Mouse (Mus musculus) forebrain, embryonic 13.5 days (tissue): ENCODE measurements around the gene Aspscr1. TPM values are rescaled to one million over a fixed set of nuclear protein-coding genes. Genes with fewer than 3 reads are reported as not detected.
"Not testable (repeated sequence)": the region's sequence is repeated elsewhere in the genome, so short reads cannot be mapped to it uniquely, and the experiment has no call there.

ENCODE experiments used
- ATAC-seq: fragments of 200-750 bp; cut with Nextera tagmentation; 2 replicates; pipeline ENCODE4 v1.8.0; 2017
- H3K27ac ChIP-seq: fragments of 300-500 bp; sonication (generic); 2 replicates; pipeline ENCODE4 v1.5.1; 2015; ENCODE audit warnings: inconsistent platforms, mild to moderate bottlenecking, moderate library complexity
- H3K27me3 ChIP-seq: fragments of 300-500 bp; sonication (generic); 2 replicates; pipeline ENCODE4 v1.6.1; 2015; ENCODE audit warnings: mild to moderate bottlenecking, inconsistent platforms
- H3K36me3 ChIP-seq: fragments of 300-500 bp; sonication (generic); 2 replicates; pipeline ENCODE4 v1.6.1; 2015; ENCODE audit warnings: mild to moderate bottlenecking, inconsistent platforms; ENCODE audit not compliant: poor library complexity, severe bottlenecking
- H3K4me1 ChIP-seq: fragments of 300-500 bp; sonication (generic); 2 replicates; pipeline ENCODE4 v1.6.1; 2015; ENCODE audit warnings: inconsistent platforms
- H3K4me2 ChIP-seq: fragments of 300-500 bp; sonication (generic); 2 replicates; pipeline ENCODE4 v1.6.1; 2015; ENCODE audit warnings: inconsistent platforms, mild to moderate bottlenecking, moderate library complexity
- H3K4me3 ChIP-seq: fragments of 300-500 bp; sonication (generic); 2 replicates; pipeline ENCODE4 v1.5.1; 2015; ENCODE audit warnings: mild to moderate bottlenecking, inconsistent platforms
- H3K9ac ChIP-seq: fragments of 300-500 bp; sonication (generic); 2 replicates; pipeline ENCODE4 v1.6.1; 2015; ENCODE audit warnings: mild to moderate bottlenecking, inconsistent platforms
- H3K9me3 ChIP-seq: fragments of 300-500 bp; sonication (generic); replicated peaks from 2 replicates; pipeline ENCODE4 v1.6.1; 2016; ENCODE audit warnings: inconsistent platforms
- WGBS: fragments of 180-500 bp; shearing (Covaris S2); methylation state at CpG from one replicate; pipeline ENCODE4 v1.1.7; 2015; 5-methylcytosine and 5-hydroxymethylcytosine counted together
- polyA plus RNA-seq: library from polyadenylated mRNA; unstranded; fragments of >200 nt; fragmentation: Nextera tagmentation; extraction: Ambion mirVana; gene quantifications from 2 replicates; pipeline ENCODE4 v1.2.1, GENCODE M21; 2015

Aspscr1 gene
- polyA plus RNA-seq, 1 experiment from 2014 or later: 142 TPM

GRCm38 (mm10) chr11:120722761-120723382, 50.1 kb downstream of the Aspscr1 start:
- H3K36me3 ChIP-seq: peaks cover 23% of the 10 kb centered on the region
- H3K4me2 ChIP-seq: peak overlapping the region; percentile 99
- 84% methylated on average over 11 of the region's 11 CpGs for WGBS
- no peak overlapping the region for H3K4me3 ChIP-seq
- no peaks in the 10 kb centered on the region for H3K9me3 ChIP-seq
- H3K27ac ChIP-seq: no peak overlapping the region
- peaks cover 30% of the 10 kb centered on the region for H3K4me1 ChIP-seq
- H3K9ac ChIP-seq: 0 out of 2 replicates have a peak overlapping the region, but pooled peaks have one; percentile 88
- no peak for ATAC-seq
- H3K27me3 ChIP-seq: peaks cover 15% of the 10 kb centered on the region

GRCm38 (mm10) chr11:120723509-120723908, 50.7 kb downstream of the Aspscr1 start:
- Histone ChIP-seq H3K9ac (no peak overlapping the region), H3K4me1 (peaks cover 30% of the 10 kb centered on the region), H3K27me3 (peaks cover 22% of the 10 kb centered on the region), H3K36me3 (peaks cover 16% of the 10 kb centered on the region), H3K9me3 (no peaks in the 10 kb centered on the region), H3K4me2 (no peak overlapping the region), H3K27ac (no peak overlapping the region), H3K4me3 (no peak overlapping the region)
- WGBS: 88% methylated on average over 7 of the region's 7 CpGs
- no peak for ATAC-seq

- 16% methylated on average over 36 of the region's 36 CpGs for WGBS
- Histone ChIP-seq H3K36me3 (no peaks in the 10 kb centered on the region), H3K4me3 (peak overlapping the region; percentile 55), H3K9me3 (no peaks in the 10 kb centered on the region), H3K27ac (no peak overlapping the region), H3K27me3 (peaks cover 28% of the 10 kb centered on the region), H3K9ac (peak overlapping the region; percentile 69), H3K4me2 (peak overlapping the region; percentile 89), H3K4me1 (peaks cover 25% of the 10 kb centered on the region)
- 0 out of 2 replicates have a peak, but pooled peaks have one; percentile 10 for ATAC-seq
These were observed 53.7 kb downstream of the Aspscr1 start for GRCm38 (mm10) chr11:120726243-120727168.

GRCm38 (mm10) chr11:120727169-120727527, 54.4 kb downstream of the Aspscr1 start, which contains the start of gene Dcxr:
Gene Dcxr, minus strand, starts transcription at chr11:120727281.
- Histone ChIP-seq H3K4me3 (peak within 1 kb of the TSS; percentile 55), H3K4me2 (peak within 1 kb of the TSS; percentile 89), H3K4me1 (peaks cover 18% of the 10 kb centered on the region), H3K27ac (no peak within 1 kb of the TSS), H3K9me3 (no peaks in the 10 kb centered on the region), H3K9ac (peak within 1 kb of the TSS; percentile 69), H3K27me3 (peaks cover 26% of the 10 kb centered on the region), H3K36me3 (no peaks in the 10 kb centered on the region)
- ATAC-seq: peak; percentile 90
- 0% methylated on average over 14 of the region's 14 CpGs for WGBS

- peak overlapping the region; percentile 89 for H3K4me2 ChIP-seq
- 50% methylated on average over 12 of the region's 12 CpGs for WGBS
- peak overlapping the region; percentile 55 for H3K4me3 ChIP-seq
- H3K36me3 ChIP-seq: no peaks in the 10 kb centered on the region
- no peak for ATAC-seq
- H3K9me3 ChIP-seq: no peaks in the 10 kb centered on the region
- H3K27me3 ChIP-seq: peaks cover 22% of the 10 kb centered on the region
- peaks cover 14% of the 10 kb centered on the region for H3K4me1 ChIP-seq
- no peak overlapping the region for H3K27ac ChIP-seq
- no peak overlapping the region for H3K9ac ChIP-seq
These were observed 54.8 kb downstream of the Aspscr1 start for GRCm38 (mm10) chr11:120727564-120727963.

- ATAC-seq: no peak
- Histone ChIP-seq H3K9me3 (no peaks in the 10 kb centered on the region), H3K4me3 (no peak overlapping the region), H3K4me2 (no peak overlapping the region), H3K27ac (no peak overlapping the region), H3K9ac (no peak overlapping the region), H3K27me3 (peaks cover 22% of the 10 kb centered on the region), H3K4me1 (peaks cover 14% of the 10 kb centered on the region), H3K36me3 (no peaks in the 10 kb centered on the region)
- WGBS: 68% methylated on average over 11 of the region's 11 CpGs
These were observed 55.9 kb downstream of the Aspscr1 start for GRCm38 (mm10) chr11:120728530-120729240.

- H3K27me3 ChIP-seq: peaks cover 22% of the 10 kb centered on the region
- peak overlapping the region; percentile 37 for H3K4me2 ChIP-seq
- not testable (repeated sequence) for H3K27ac ChIP-seq, H3K4me3 ChIP-seq, H3K9ac ChIP-seq, H3K9me3 ChIP-seq, H3K36me3 ChIP-seq, ATAC-seq
- H3K4me1 ChIP-seq: peaks cover 14% of the 10 kb centered on the region
- 1% methylated on average over 17 of the region's 21 CpGs for WGBS
These were observed 56.8 kb downstream of the Aspscr1 start for GRCm38 (mm10) chr11:120729432-120730050.

GRCm38 (mm10) chr11:120730331-120730870, 57.6 kb downstream of the Aspscr1 start:
- ATAC-seq: no peak
- Histone ChIP-seq H3K9me3 (no peaks in the 10 kb centered on the region), H3K4me1 (peaks cover 14% of the 10 kb centered on the region), H3K27me3 (peaks cover 22% of the 10 kb centered on the region), H3K27ac (no peak overlapping the region), H3K36me3 (no peaks in the 10 kb centered on the region), H3K4me2 (no peak overlapping the region), H3K4me3 (no peak overlapping the region), H3K9ac (no peak overlapping the region)
- WGBS: 91% methylated on average over 10 of the region's 10 CpGs

- Histone ChIP-seq H3K9me3 (no peaks in the 10 kb centered on the region), H3K4me1 (peaks cover 12% of the 10 kb centered on the region), H3K36me3 (no peaks in the 10 kb centered on the region), H3K9ac (no peak overlapping the region), H3K27ac (no peak overlapping the region), H3K4me2 (no peak overlapping the region), H3K4me3 (no peak overlapping the region), H3K27me3 (peaks cover 22% of the 10 kb centered on the region)
- WGBS: 100% methylated on average over 1 of the region's 1 CpGs
- ATAC-seq: no peak
These were observed 58.6 kb downstream of the Aspscr1 start for GRCm38 (mm10) chr11:120731395-120731794.

- Histone ChIP-seq H3K4me3 (no peak within 1 kb of the TSS), H3K27me3 (peaks cover 20% of the 10 kb centered on the region), H3K4me1 (peaks cover 6% of the 10 kb centered on the region; the same call in 1 of the 2 replicates), H3K4me2 (no peak within 1 kb of the TSS), H3K9ac (no peak within 1 kb of the TSS), H3K9me3 (no peaks in the 10 kb centered on the region), H3K36me3 (no peaks in the 10 kb centered on the region), H3K27ac (no peak within 1 kb of the TSS)
- ATAC-seq: no peak
- 82% methylated on average over 12 of the region's 12 CpGs for WGBS
These were observed 59.3 kb downstream of the Aspscr1 start, which contains the start of gene Cbr2 for GRCm38 (mm10) chr11:120731858-120732680. Gene Cbr2, minus strand, starts transcription at chr11:120732114.
